Mouse (Mus musculus) adrenal gland, adult 18-20 months (tissue): Measurements from ENCODE around the gene 1700001O22Rik. TPM values are rescaled to one million over a fixed set of nuclear protein-coding genes. Genes with fewer than 3 reads are reported as not detected.
A peak's percentile ranks its signal among the peaks of the same experiment; 100 is the strongest.

Experiments used
- DNase-seq, 2 experiments: peaks; one replicate each; pipeline ENCODE4 v3.0.0; 2021 to 2022; ENCODE audit warnings: low spot score in 2 of 2
- long read RNA-seq, 2 experiments: library from polyadenylated mRNA; stranded (forward); transcript quantifications; one replicate each; pipeline ENCODE4 v2.0.0; 2021
- total RNA-seq, 2 experiments: library from RNA; stranded (reverse); gene quantifications; 1 replicate in 1 of 2; 2 replicates in 1 of 2; pipeline ENCODE4 v1.2.3; 2021

Gene 1700001O22Rik
- total RNA-seq = 1 to 10 TPM; 2.1 to 2.8 TPM
- long read RNA-seq, experiment 1, partial matches to known transcripts = 0 of 4 reads
- long read RNA-seq, experiment 1, other reads (novel, unspliced or antisense) = 3 of 4 reads
- long read RNA-seq, experiment 2, partial matches to known transcripts = 0 of 4 reads
- long read RNA-seq, experiment 2, other reads (novel, unspliced or antisense) = 3 of 4 reads

- DNase-seq = no peak
These were observed at the start of gene 1700001O22Rik for GRCm38 (mm10) chr2:30803604-30804003. Gene 1700001O22Rik (minus strand): TSS chr2:30803661.

GRCm38 (mm10) chr2:30852771-30853313 lies 49.4 kb upstream of the 1700001O22Rik start:
- DNase-seq = no peak

GRCm38 (mm10) chr2:30850581-30850980 lies 47.1 kb upstream of the 1700001O22Rik start:
- no peak for DNase-seq

GRCm38 (mm10) chr2:30848184-30848583 lies 44.7 kb upstream of the 1700001O22Rik start:
- no peak for DNase-seq

GRCm38 (mm10) chr2:30846723-30847122 lies 43.3 kb upstream of the 1700001O22Rik start:
- no peak for DNase-seq

- no peak for DNase-seq
These were observed 42.8 kb upstream of the 1700001O22Rik start for GRCm38 (mm10) chr2:30846236-30846635.

- DNase-seq = no peak
These were observed 42.0 kb upstream of the 1700001O22Rik start for GRCm38 (mm10) chr2:30845152-30846070.

GRCm38 (mm10) chr2:30842615-30843014 lies 39.2 kb upstream of the 1700001O22Rik start:
- no peak for DNase-seq

- DNase-seq = no peak
These were observed 33.0 kb upstream of the 1700001O22Rik start for GRCm38 (mm10) chr2:30836238-30836990.

- DNase-seq = no peak
These were observed 31.0 kb upstream of the 1700001O22Rik start, which contains the start of gene Prrx2 for GRCm38 (mm10) chr2:30834373-30835022. Gene Prrx2 (plus strand): TSS chr2:30834972.

GRCm38 (mm10) chr2:30833644-30834043 lies 30.2 kb upstream of the 1700001O22Rik start:
- DNase-seq = no peak

GRCm38 (mm10) chr2:30830283-30830795 lies 26.9 kb upstream of the 1700001O22Rik start, which contains the start of gene Asb6:
Gene Asb6 (minus strand): TSS chr2:30830333.
- DNase-seq = no peak

GRCm38 (mm10) chr2:30829315-30829714 lies 25.9 kb upstream of the 1700001O22Rik start:
- peak in 1 of 2 experiments; percentile 49 for DNase-seq

- DNase-seq = peak; percentile 98
These were observed 24.5 kb upstream of the 1700001O22Rik start for GRCm38 (mm10) chr2:30827749-30828475.

GRCm38 (mm10) chr2:30826825-30827748 lies 23.6 kb upstream of the 1700001O22Rik start:
- DNase-seq = peak; percentile 38 to 47

- DNase-seq = no peak
These were observed 20.1 kb upstream of the 1700001O22Rik start for GRCm38 (mm10) chr2:30823385-30824153.

GRCm38 (mm10) chr2:30822460-30822859 lies 19.0 kb upstream of the 1700001O22Rik start:
- DNase-seq = no peak

- DNase-seq = no peak
These were observed 17.6 kb upstream of the 1700001O22Rik start for GRCm38 (mm10) chr2:30821073-30821472.
